Mouse (Mus musculus) bone marrow, adult 2 months (tissue): ENCODE measurements at regions not wholly inside any gene's neighbourhood (a gene's known extent, or its start where the extent isn't known, plus 50 kb on each side); places are given as distances from the start of the nearest gene placed in this dataset.

Source experiments
- CTCF ChIP-seq: fragments of 200-500 bp; IDR thresholded peaks from 2 replicates; pipeline ENCODE4 v1.5.1; 2011; ENCODE audit warnings: low read length, control low read depth; ENCODE audit not compliant: control insufficient read depth, insufficient read depth
- POLR2A ChIP-seq: fragments of 200-500 bp; IDR thresholded peaks from 2 replicates; pipeline ENCODE4 v1.6.1; 2011; ENCODE audit warnings: low read depth, mild to moderate bottlenecking, control low read depth, low read length, borderline replicate concordance; ENCODE audit not compliant: control insufficient read depth

DNA sequence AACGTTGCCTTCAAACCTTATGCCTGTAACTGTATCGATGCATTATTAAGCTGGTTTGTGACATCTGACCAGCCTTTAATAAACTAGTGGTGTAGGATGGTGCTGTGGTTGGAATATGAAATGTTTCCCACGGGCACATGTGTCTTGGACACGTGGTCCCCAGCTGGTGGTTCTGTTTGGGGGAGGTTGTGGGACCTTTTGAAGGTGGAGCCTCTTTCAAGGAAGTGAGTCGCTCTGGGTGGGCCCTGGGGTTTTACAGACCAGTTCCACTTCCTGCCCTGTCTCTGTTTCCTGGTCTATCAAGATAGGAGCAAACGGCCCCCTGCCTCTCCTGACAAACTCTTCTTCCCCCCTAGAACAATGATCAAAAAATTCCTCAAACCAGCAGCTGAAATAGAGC, 232.1 kb downstream of the Gadd45g start:
- TF ChIP-seq CTCF (no peak), POLR2A (no peak)
